Comparison of ENCODE assay signal across 8 mouse cellular contexts in the genomic region with DNA sequence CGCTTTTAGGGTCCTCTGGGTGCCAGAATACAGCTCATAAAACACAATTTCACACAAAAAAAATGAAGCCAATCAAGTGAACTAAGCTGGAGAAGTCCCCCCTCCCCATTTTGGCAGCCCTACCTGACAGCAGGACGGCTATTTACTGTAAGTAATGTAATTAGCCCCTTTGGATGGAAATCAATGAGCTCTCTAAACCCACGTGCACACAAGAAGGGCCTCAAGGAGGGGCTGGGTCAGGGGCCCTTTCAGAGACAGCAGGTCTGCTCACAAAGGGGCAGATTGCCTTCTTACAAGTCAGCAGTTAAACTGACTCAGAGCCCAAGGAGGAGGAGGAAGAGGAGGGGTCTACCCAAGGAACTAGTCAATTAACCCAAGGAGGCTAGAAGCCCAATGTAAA. TPM values are rescaled to one million over a fixed set of nuclear protein-coding genes. Genes with fewer than 3 reads are reported as not detected.
DNase-seq lines count a peak whose midpoint lies in the region; ATAC-seq lines count a peak whose summit lies in the region.

No protein-coding gene starts in this region.

- H3K4me2 ChIP-seq in heart, embryonic 13.5 days = peak overlapping the region; percentile 70
- H3K4me2 ChIP-seq in hindbrain, embryonic 14.5 days (replicated peaks) = peak overlapping the region; percentile 50
- H3K4me2 ChIP-seq in midbrain, embryonic 14.5 days (ENCODE audit: low read length) = peak overlapping the region; percentile 63

- intact Hi-C loops in heart, postnatal 10 days (cut with DNase I) = loop anchor here (5.0 to 10.0 kb wide), 2 partner anchors 118 to 581 kb away; a partner anchor contains a TSS

- H3K4me1 ChIP-seq in heart, embryonic 13.5 days = peaks cover 45% of the 10 kb centered on the region
- 0 out of 2 replicates have a peak, but pooled peaks cover 9% of the 10 kb centered on the region for H3K4me1 ChIP-seq in brown adipose tissue, adult 24 weeks (ENCODE audit: control insufficient read depth, insufficient read depth, insufficient read length, low read length)
- H3K4me1 ChIP-seq in hindbrain, embryonic 14.5 days (replicated peaks; ENCODE audit: control insufficient read depth, insufficient read depth, low read length) = peaks cover 13% of the 10 kb centered on the region; the same call in 1 of the 2 replicates
- H3K4me1 ChIP-seq in midbrain, embryonic 14.5 days (ENCODE audit: control insufficient read depth, insufficient read depth, low read length) = peaks cover 15% of the 10 kb centered on the region

- H3K4me3 ChIP-seq in heart, embryonic 13.5 days = peak overlapping the region; percentile 51
- peak overlapping the region; percentile 34; the same call in 1 of the 2 replicates for H3K4me3 ChIP-seq in brown adipose tissue, adult 24 weeks (ENCODE audit: insufficient read depth, low read depth, low read length)
- H3K4me3 ChIP-seq in hindbrain, embryonic 14.5 days (replicated peaks; ENCODE audit: low read length) = peak overlapping the region; percentile 34
- peak overlapping the region; percentile 47 for H3K4me3 ChIP-seq in midbrain, embryonic 14.5 days (replicated peaks; ENCODE audit: low read depth, low read length)

- H3K9me3 ChIP-seq in heart, embryonic 13.5 days = no peaks in the 10 kb centered on the region
- no peaks in the 10 kb centered on the region for H3K9me3 ChIP-seq in hindbrain, embryonic 14.5 days (ENCODE audit: control insufficient read depth, low read length)
- no peaks in the 10 kb centered on the region for H3K9me3 ChIP-seq in midbrain, embryonic 14.5 days (ENCODE audit: control insufficient read depth, low read length)

- peaks cover 94% of the 10 kb centered on the region for H3K27me3 ChIP-seq in heart, embryonic 13.5 days (replicated peaks)
- peaks cover 62% of the 10 kb centered on the region for H3K27me3 ChIP-seq in hindbrain, embryonic 14.5 days (ENCODE audit: control insufficient read depth, insufficient read depth, low read length)
- peaks cover 46% of the 10 kb centered on the region for H3K27me3 ChIP-seq in midbrain, embryonic 14.5 days (ENCODE audit: control insufficient read depth, insufficient read depth, low read length)

- H3K27ac ChIP-seq in heart, embryonic 13.5 days (replicated peaks) = no peak overlapping the region
- no peak overlapping the region for H3K27ac ChIP-seq in brown adipose tissue, adult 24 weeks (replicated peaks; ENCODE audit: low read depth, low read length)
- peak overlapping the region; percentile 79 for H3K27ac ChIP-seq in hindbrain, embryonic 14.5 days
- peak overlapping the region; percentile 97 for H3K27ac ChIP-seq in midbrain, embryonic 14.5 days (replicated peaks; ENCODE audit: low read depth, low read length)

- H3K9ac ChIP-seq in heart, embryonic 13.5 days = no peak overlapping the region
- H3K9ac ChIP-seq in hindbrain, embryonic 14.5 days = 0 out of 2 replicates have a peak overlapping the region, but pooled peaks have one; percentile 58
- peak overlapping the region; percentile 93 for H3K9ac ChIP-seq in midbrain, embryonic 14.5 days (replicated peaks; ENCODE audit: low read length)

- no peak for DNase-seq in heart, postnatal 10 days
- DNase-seq in hindbrain, embryonic 14.5 days (ENCODE audit: low spot score) = no peak
- peak; percentile 58 for DNase-seq in midbrain, embryonic 14.5 days
- DNase-seq in layer of hippocampus, adult 18-20 months (ENCODE audit: low spot score in 2 of 2) = no peak
- DNase-seq in retina, postnatal 1 day = no peak
- no peak for DNase-seq in ovary, postnatal 10 days (ENCODE audit: low spot score)

- 14% methylated on average over 3 of the region's 3 CpGs for WGBS in heart, embryonic 13.5 days
- WGBS in hindbrain, embryonic 14.5 days = 1% methylated on average over 3 of the region's 3 CpGs
- 3% methylated on average over 3 of the region's 3 CpGs for WGBS in midbrain, embryonic 14.5 days

- ATAC-seq in heart, embryonic 13.5 days (ENCODE audit: extremely low read depth, insufficient number of reproducible peaks, low FRiP score, low TSS enrichment) = no peak
- ATAC-seq in hindbrain, embryonic 14.5 days (ENCODE audit: low FRiP score) = no peak
- ATAC-seq in midbrain, embryonic 14.5 days (ENCODE audit: low FRiP score, low TSS enrichment) = no peak

- no peaks in the 10 kb centered on the region for H3K36me3 ChIP-seq in heart, embryonic 13.5 days
- no peaks in the 10 kb centered on the region for H3K36me3 ChIP-seq in hindbrain, embryonic 14.5 days (replicated peaks; ENCODE audit: control insufficient read depth, insufficient read depth)
- H3K36me3 ChIP-seq in midbrain, embryonic 14.5 days (ENCODE audit: control insufficient read depth, insufficient read depth, low read length) = no peaks in the 10 kb centered on the region; the same call in none of the 2 replicates

RNA-seq across cellular contexts. Expression of a gene that starts 4.2 kb away (rescaled TPM):
- polyA plus RNA-seq in heart, embryonic 13.5 days (2015; fragmentation: Nextera tagmentation; extraction: Ambion mirVana) = 0.48 TPM in 2 replicates
- under 1 TPM in 1 of 2 experiments, not detected in 1; 0.12 TPM for total RNA-seq in heart, postnatal 10 days (2021)
- polyA plus RNA-seq in brown adipose tissue, adult 24 weeks (2012; ENCODE audit: insufficient read depth, insufficient read length, missing spikeins) = not detected in 2 replicates
- 9.5 and 18.5 TPM in 2 replicates for polyA plus RNA-seq in hindbrain, embryonic 14.5 days (2014; fragmentation: Nextera tagmentation; extraction: Ambion mirVana)
- 114 and 129 TPM in 2 replicates for polyA plus RNA-seq in midbrain, embryonic 14.5 days (2014; fragmentation: Nextera tagmentation; extraction: Ambion mirVana)
- total RNA-seq in layer of hippocampus, adult 18-20 months (2021) = 10 to 100 TPM; 15.0 to 15.5 TPM

RNA-seq across cellular contexts. Expression of a gene that starts 12.5 kb away (rescaled TPM):
- polyA plus RNA-seq in heart, embryonic 13.5 days (2015; fragmentation: Nextera tagmentation; extraction: Ambion mirVana) = 25.9 and 27.6 TPM in 2 replicates
- total RNA-seq in heart, postnatal 10 days (2021) = 10 to 100 TPM; 17.1 to 18.2 TPM
- 18.4 and 24.5 TPM in 2 replicates for polyA plus RNA-seq in brown adipose tissue, adult 24 weeks (2012; ENCODE audit: insufficient read depth, insufficient read length, missing spikeins)
- polyA plus RNA-seq in hindbrain, embryonic 14.5 days (2014; fragmentation: Nextera tagmentation; extraction: Ambion mirVana) = 32.5 and 37.1 TPM in 2 replicates
- 47.4 and 52.1 TPM in 2 replicates for polyA plus RNA-seq in midbrain, embryonic 14.5 days (2014; fragmentation: Nextera tagmentation; extraction: Ambion mirVana)
- 10 to 100 TPM; 21.9 to 23.9 TPM for total RNA-seq in layer of hippocampus, adult 18-20 months (2021)

Comparison
In these comparisons a context has a peak if more than half of its experiments do, and no peak if none do; other contexts are left out.
1. H3K27ac ChIP-seq: peak in hindbrain, embryonic 14.5 days (single experiment) and midbrain, embryonic 14.5 days (single experiment); none in heart, embryonic 13.5 days (single experiment) and brown adipose tissue, adult 24 weeks (single experiment).
2. Peak in every context shown above with its lines, with median percentiles within 50 percentile points of each other: H3K4me2 ChIP-seq and H3K4me3 ChIP-seq.